Mouse (Mus musculus) limb, embryonic 11.5 days (tissue): Measurements from ENCODE around the gene Jag2. TPM values are rescaled to one million over a fixed set of nuclear protein-coding genes. Genes with fewer than 3 reads are reported as not detected.

Source experiments
- ATAC-seq: fragments of 200-750 bp; cut with Nextera tagmentation; 2 replicates; pipeline ENCODE4 v1.8.0; 2017; ENCODE audit warnings: low read depth; ENCODE audit not compliant: insufficient number of reproducible peaks, low FRiP score, low TSS enrichment
- DNase-seq: peaks from one replicate; pipeline ENCODE4 v3.0.0-alpha.2; 2015; ENCODE audit warnings: low spot score
- H3K27ac ChIP-seq: fragments of 300-500 bp; sonication (generic); replicated peaks from 2 replicates; pipeline ENCODE4 v1.5.1; 2014; ENCODE audit warnings: low read depth, mild to moderate bottlenecking, low read length
- H3K27me3 ChIP-seq: fragments of 300-500 bp; sonication (generic); 2 replicates; pipeline ENCODE4 v1.6.1; 2014; ENCODE audit warnings: mild to moderate bottlenecking, low read length, mixed read lengths; ENCODE audit not compliant: control insufficient read depth, insufficient read depth
- H3K36me3 ChIP-seq: fragments of 300-500 bp; sonication (generic); 2 replicates; pipeline ENCODE4 v1.6.1; 2014; ENCODE audit warnings: mild to moderate bottlenecking, low read length, moderate library complexity, mixed read lengths; ENCODE audit not compliant: control insufficient read depth, insufficient read depth
- H3K4me1 ChIP-seq: fragments of 300-500 bp; sonication (generic); 2 replicates; pipeline ENCODE4 v1.6.1; 2014; ENCODE audit warnings: low read length, mixed read lengths; ENCODE audit not compliant: control insufficient read depth, insufficient read depth
- H3K4me2 ChIP-seq: fragments of 300-500 bp; sonication (generic); 2 replicates; pipeline ENCODE4 v1.6.1; 2014; ENCODE audit warnings: low read depth, mild to moderate bottlenecking, moderate library complexity; ENCODE audit not compliant: severe bottlenecking
- H3K4me3 ChIP-seq: fragments of 300-500 bp; sonication (generic); 2 replicates; pipeline ENCODE4 v1.5.1; 2014; ENCODE audit warnings: low read depth, low read length
- H3K9ac ChIP-seq: fragments of 300-500 bp; sonication (generic); 2 replicates; pipeline ENCODE4 v1.6.1; 2014; ENCODE audit warnings: mild to moderate bottlenecking, low read length
- H3K9me3 ChIP-seq: fragments of 300-500 bp; sonication (generic); 2 replicates; pipeline ENCODE4 v1.6.1; 2016; ENCODE audit warnings: low read length; ENCODE audit not compliant: control insufficient read depth
- WGBS: fragments of 180-500 bp; shearing (Covaris S2); extraction: QIAGEN DNeasy Blood & Tissue Kit; methylation state at CpG from one replicate; pipeline ENCODE4 v1.1.7; 2014; 5-methylcytosine and 5-hydroxymethylcytosine counted together
- polyA plus RNA-seq: library from polyadenylated mRNA; unstranded; fragments of >200 nt; fragmentation: Nextera tagmentation; extraction: Ambion mirVana; gene quantifications from 2 replicates; pipeline ENCODE4 v1.2.1, GENCODE M21; 2014

Gene Jag2
- polyA plus RNA-seq, 1 experiment from 2014 or later: 4.7 TPM

- Histone ChIP-seq H3K36me3 (peaks cover 4% of the 10 kb centered on the region), H3K27ac (peak overlapping the region; percentile 57), H3K9me3 (no peaks in the 10 kb centered on the region), H3K4me2 (peak overlapping the region; percentile 69), H3K27me3 (no peaks in the 10 kb centered on the region), H3K9ac (peak overlapping the region; percentile 89), H3K4me1 (peaks cover 18% of the 10 kb centered on the region), H3K4me3 (peak overlapping the region; percentile 50)
- peak; percentile 86 for ATAC-seq
- peak; percentile 93 for DNase-seq
- WGBS: under 1% methylated on average over 55 of the region's 58 CpGs
Observed at GRCm38 (mm10) chr12:112950040-112950760, 20.6 kb upstream of the Jag2 start.

DNA sequence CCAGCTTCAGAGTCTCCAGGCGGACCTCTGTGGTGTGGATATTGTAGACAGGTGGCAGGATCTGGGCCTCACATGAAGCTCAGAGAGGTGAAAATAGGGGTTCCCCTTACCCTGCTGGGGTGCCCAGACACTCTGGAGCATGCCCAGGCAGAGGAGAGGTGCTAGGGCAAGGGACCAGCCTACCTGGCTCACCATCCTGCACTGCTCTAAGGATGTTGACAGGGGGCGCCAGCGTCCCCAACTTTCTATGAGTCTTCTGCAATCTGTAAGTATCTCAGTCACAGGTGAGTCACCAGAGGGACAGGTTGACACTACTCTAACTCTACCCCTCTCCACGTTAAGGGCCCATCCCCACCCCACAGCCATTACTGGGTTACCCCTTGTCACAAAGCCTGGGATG, 17.7 kb upstream of the Jag2 start:
- no peak for ATAC-seq
- no peaks in the 10 kb centered on the region for H3K27me3 ChIP-seq
- no peaks in the 10 kb centered on the region for H3K36me3 ChIP-seq
- no peak overlapping the region for H3K4me3 ChIP-seq
- DNase-seq: no peak
- H3K27ac ChIP-seq: no peak overlapping the region
- H3K4me1 ChIP-seq: peaks cover 18% of the 10 kb centered on the region
- 27% methylated on average over 4 of the region's 4 CpGs for WGBS
- no peak overlapping the region for H3K9ac ChIP-seq
- H3K4me2 ChIP-seq: no peak overlapping the region
- no peaks in the 10 kb centered on the region for H3K9me3 ChIP-seq

- no peak overlapping the region for H3K9ac ChIP-seq
- H3K27me3 ChIP-seq: no peaks in the 10 kb centered on the region
- no peaks in the 10 kb centered on the region for H3K36me3 ChIP-seq
- peaks cover 4% of the 10 kb centered on the region; the same call in 1 of the 2 replicates for H3K4me1 ChIP-seq
- H3K4me3 ChIP-seq: no peak overlapping the region
- DNase-seq: no peak
- no peaks in the 10 kb centered on the region for H3K9me3 ChIP-seq
- 81% methylated on average over 2 of the region's 2 CpGs for WGBS
- H3K27ac ChIP-seq: no peak overlapping the region
- no peak overlapping the region for H3K4me2 ChIP-seq
- ATAC-seq: no peak
Observed at GRCm38 (mm10) chr12:112943669-112944068, 14.1 kb upstream of the Jag2 start.

GRCm38 (mm10) chr12:112941776-112942713, 12.5 kb upstream of the Jag2 start, which contains the start of gene Nudt14:
Gene Nudt14 (minus strand): TSS chr12:112942124.
- H3K4me1 ChIP-seq: peaks cover 14% of the 10 kb centered on the region
- no peaks in the 10 kb centered on the region for H3K27me3 ChIP-seq
- DNase-seq (peak; percentile 80), ATAC-seq (peak; percentile 63; the same call in 1 of the 2 replicates)
- WGBS: 2% methylated on average over 58 of the region's 58 CpGs
- H3K4me2 ChIP-seq: peak within 1 kb of the TSS; percentile 73
- no peaks in the 10 kb centered on the region for H3K36me3 ChIP-seq
- peak within 1 kb of the TSS; percentile 70 for H3K4me3 ChIP-seq
- no peaks in the 10 kb centered on the region for H3K9me3 ChIP-seq
- peak within 1 kb of the TSS; percentile 57; the same call in 1 of the 2 replicates for H3K27ac ChIP-seq
- peak within 1 kb of the TSS; percentile 78 for H3K9ac ChIP-seq

- Histone ChIP-seq H3K27ac (no peak overlapping the region), H3K4me1 (peaks cover 14% of the 10 kb centered on the region), H3K36me3 (no peaks in the 10 kb centered on the region), H3K4me3 (peak overlapping the region; percentile 70), H3K9me3 (no peaks in the 10 kb centered on the region), H3K4me2 (peak overlapping the region; percentile 73), H3K27me3 (no peaks in the 10 kb centered on the region), H3K9ac (peak overlapping the region; percentile 40; the same call in 1 of the 2 replicates)
- DNase-seq (no peak), ATAC-seq (no peak)
- WGBS: 46% methylated on average over 10 of the region's 10 CpGs
Observed at GRCm38 (mm10) chr12:112941156-112941775, 11.7 kb upstream of the Jag2 start.

DNA sequence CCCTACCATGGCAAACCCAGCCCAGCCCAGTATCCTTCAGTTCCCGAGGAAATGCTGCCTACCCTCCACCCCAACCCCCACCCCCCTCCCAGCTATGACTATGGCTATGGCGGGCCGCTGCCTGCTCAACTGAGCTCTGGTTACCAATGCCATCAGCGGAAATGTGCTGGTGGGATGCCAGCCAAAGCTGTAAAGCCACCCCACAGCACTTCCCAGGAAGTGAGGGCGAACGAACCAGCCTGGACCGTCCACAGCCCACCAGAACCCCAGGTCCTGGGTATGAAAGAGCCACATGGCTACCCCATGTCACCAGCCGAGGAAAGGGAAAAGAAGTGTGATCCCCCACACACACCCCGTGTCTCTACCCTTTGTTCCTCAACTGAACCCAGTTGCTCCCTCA, 11.1 kb upstream of the Jag2 start:
- H3K27me3 ChIP-seq: no peaks in the 10 kb centered on the region
- H3K4me3 ChIP-seq: no peak overlapping the region
- H3K27ac ChIP-seq: no peak overlapping the region
- no peaks in the 10 kb centered on the region for H3K36me3 ChIP-seq
- DNase-seq: no peak
- no peak overlapping the region for H3K4me2 ChIP-seq
- no peak overlapping the region for H3K9ac ChIP-seq
- no peak for ATAC-seq
- H3K4me1 ChIP-seq: peaks cover 14% of the 10 kb centered on the region
- H3K9me3 ChIP-seq: no peaks in the 10 kb centered on the region
- WGBS: 76% methylated on average over 9 of the region's 9 CpGs

DNA sequence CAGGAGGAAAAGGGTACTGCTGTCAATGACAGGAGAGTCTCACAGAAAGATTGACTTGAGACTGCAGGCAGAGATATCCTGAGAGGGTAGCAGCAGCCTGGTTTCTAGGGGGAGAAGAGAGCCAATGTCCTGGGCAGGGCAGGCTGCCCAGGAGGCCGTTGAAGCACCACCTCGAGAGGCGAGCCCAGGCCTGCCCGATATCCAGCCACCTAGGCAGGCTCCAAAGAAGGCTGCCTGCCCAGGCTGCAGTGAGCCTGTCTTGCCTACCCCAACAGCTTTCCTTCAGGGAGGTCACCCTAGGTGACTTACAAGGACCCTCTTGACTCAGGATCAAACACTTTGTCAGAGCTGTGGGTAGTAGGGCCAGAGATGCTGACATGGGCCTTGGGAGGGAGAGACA, 10.7 kb upstream of the Jag2 start:
- no peak for ATAC-seq
- H3K4me2 ChIP-seq: no peak overlapping the region
- no peak for DNase-seq

More for the DNA sequence above, 10.7 kb upstream of the Jag2 start:
- Histone ChIP-seq H3K36me3 (no peaks in the 10 kb centered on the region), H3K4me1 (peaks cover 14% of the 10 kb centered on the region), H3K9me3 (no peaks in the 10 kb centered on the region), H3K4me3 (no peak overlapping the region), H3K27ac (no peak overlapping the region), H3K9ac (no peak overlapping the region), H3K27me3 (no peaks in the 10 kb centered on the region)
- 81% methylated on average over 4 of the region's 4 CpGs for WGBS
